Mouse (Mus musculus) lung, postnatal 0 days (tissue): Measurements from ENCODE around the gene Sptbn4.

Experiments
- CTCF ChIP-seq: IDR thresholded peaks from 2 replicates; pipeline ENCODE4 v1.5.1; 2016; ENCODE audit warnings: antibody characterized with exemption, mild to moderate bottlenecking
- EP300 ChIP-seq: IDR thresholded peaks from 2 replicates; pipeline ENCODE4 v1.6.1; 2016; ENCODE audit warnings: antibody characterized with exemption, mild to moderate bottlenecking, control low read depth

DNA sequence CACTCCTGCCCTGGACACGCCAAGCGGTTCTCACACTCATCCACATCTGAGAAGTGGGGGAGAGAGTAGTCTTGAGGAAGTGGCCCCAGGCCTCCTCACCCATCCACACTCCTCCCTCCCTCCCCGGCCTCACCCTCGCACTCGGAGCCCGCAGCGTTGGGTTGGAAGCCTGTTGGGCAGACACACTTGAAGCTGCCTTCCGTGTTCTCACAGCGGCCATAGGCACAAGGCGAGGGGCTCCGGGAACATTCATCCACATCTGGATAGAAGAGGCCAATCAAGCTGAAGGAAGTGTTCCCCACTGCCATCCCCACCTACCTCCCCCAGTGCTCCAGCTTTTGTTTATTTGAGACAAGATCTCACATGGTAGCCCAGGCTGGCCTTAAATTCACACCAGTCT, 123.3 kb downstream of the Sptbn4 start:
- TF ChIP-seq CTCF, result no peak
- TF ChIP-seq EP300, result no peak
